Mouse (Mus musculus): ENCODE data around the gene Dennd5a. TPM values are rescaled to one million over a fixed set of nuclear protein-coding genes. Genes with fewer than 3 reads are reported as not detected.

Dennd5a gene
- polyA plus RNA-seq, 1 experiment from 2014 or later, result 30.2 TPM

DNA sequence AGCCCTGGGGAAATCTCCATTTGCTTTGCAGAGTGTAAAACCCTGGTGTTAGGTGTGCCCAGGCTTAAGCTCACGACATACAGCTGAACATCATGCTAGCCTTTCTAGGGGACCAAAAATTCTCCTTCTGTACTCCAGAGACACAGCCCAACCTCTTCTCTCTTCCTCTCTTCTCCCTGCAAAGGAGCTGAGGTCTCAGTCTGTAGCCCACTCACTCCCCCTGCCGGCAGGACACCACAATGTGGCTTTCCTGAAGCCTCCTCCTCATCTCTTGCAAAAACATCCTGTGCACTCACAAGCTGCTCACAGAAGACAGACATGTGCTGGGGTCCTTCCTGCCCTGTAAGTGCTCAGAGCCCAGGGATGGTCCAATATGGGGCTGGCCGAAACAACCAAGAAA is 67.7 kb downstream of the Dennd5a start:
- no peaks in the 10 kb centered on the region for H3K27me3 ChIP-seq (ENCODE audit: low read depth, poor library complexity, severe bottlenecking)
- peaks cover 91% of the 10 kb centered on the region for H3K36me3 ChIP-seq
- no peaks in the 10 kb centered on the region for H3K4me1 ChIP-seq
- no peaks in the 10 kb centered on the region for H3K9me3 ChIP-seq (replicated peaks)
- 34% methylated on average over 3 of the region's 3 CpGs for whole genome bisulfite sequencing
- peak; percentile 71 for DNase-seq (ENCODE audit: low spot score)
- H3K27ac ChIP-seq (replicated peaks), result no peak overlapping the region
- no peak overlapping the region for H3K4me3 ChIP-seq

DNA sequence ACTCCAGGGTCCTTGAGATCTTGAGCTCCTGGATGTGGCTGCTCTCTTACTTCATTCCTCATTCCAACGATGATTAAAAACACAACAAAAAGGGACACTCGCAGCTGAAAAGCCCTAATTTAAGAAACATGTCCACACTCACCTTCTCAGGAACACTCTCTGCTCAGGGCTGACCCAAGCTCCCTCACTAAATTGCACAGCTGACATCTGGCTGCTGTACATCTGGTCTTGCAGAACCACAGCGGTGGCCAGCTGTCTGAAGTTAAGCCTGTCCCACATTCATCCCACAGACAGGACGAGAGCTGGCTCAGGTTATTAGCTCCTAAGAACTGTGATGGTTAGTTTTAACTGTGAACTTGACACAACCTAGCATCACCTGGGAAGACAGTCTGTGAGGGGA is 68.5 kb downstream of the Dennd5a start:
- no peaks in the 10 kb centered on the region for H3K27me3 ChIP-seq (ENCODE audit: low read depth, poor library complexity, severe bottlenecking)
- no peak overlapping the region for H3K27ac ChIP-seq (replicated peaks)
- WGBS, result 91% methylated on average over 4 of the region's 4 CpGs
- no peaks in the 10 kb centered on the region for H3K4me1 ChIP-seq
- H3K4me3 ChIP-seq, result no peak overlapping the region
- H3K36me3 ChIP-seq, result peaks cover 91% of the 10 kb centered on the region
- H3K9me3 ChIP-seq (replicated peaks), result peaks cover 2% of the 10 kb centered on the region; the same call in 1 of the 2 replicates
- no peak for DNase-seq (ENCODE audit: low spot score)

DNA sequence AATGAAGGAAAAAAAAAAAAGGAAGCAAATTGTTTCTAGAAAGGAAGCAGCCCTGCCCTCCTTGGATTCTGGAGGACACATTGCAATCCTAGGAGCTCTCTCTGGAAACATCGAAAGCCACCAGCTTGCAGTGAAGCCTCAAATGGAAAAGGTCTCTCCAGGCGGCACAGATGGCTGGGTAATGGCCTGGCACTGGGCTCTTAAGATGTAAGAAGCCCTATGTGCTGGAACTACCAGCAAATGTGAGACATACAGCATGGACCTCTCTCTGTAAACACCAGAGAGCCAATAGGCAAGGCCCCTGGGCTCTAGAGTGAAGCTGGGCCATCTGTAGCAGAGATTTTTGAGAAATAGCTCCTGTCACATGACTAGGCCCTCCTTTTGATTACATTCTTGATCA is 70.0 kb downstream of the Dennd5a start:
- Histone ChIP-seq H3K4me1 (no peaks in the 10 kb centered on the region), H3K4me3 (no peak overlapping the region), H3K36me3 (peaks cover 82% of the 10 kb centered on the region), H3K27ac (replicated peaks) (no peak overlapping the region), H3K27me3 (ENCODE audit: low read depth, poor library complexity, severe bottlenecking) (no peaks in the 10 kb centered on the region), H3K9me3 (replicated peaks) (peaks cover 4% of the 10 kb centered on the region; the same call in 1 of the 2 replicates)
- 89% methylated on average over 2 of the region's 2 CpGs for WGBS
- no peak for DNase-seq (ENCODE audit: low spot score)

DNA sequence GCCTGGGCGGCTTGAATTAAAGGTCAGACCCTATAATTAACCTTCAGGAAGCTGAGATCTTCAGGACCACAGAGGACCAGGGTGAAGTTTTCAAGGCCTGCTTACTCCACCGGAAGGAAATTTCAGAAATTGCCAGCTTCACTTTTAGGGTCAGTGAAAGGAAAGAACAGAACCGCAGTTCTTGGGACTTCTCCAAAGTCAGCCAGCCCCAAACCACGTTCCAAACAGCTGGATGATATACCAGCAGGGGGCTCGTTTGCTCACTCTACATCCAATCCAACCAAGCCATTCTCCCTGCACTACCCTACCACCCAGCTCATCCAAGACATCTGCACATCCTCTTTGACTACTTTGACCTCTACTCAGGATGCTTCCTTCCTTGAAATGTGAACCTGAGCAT is 71.0 kb downstream of the Dennd5a start:
- no peak for DNase-seq (ENCODE audit: low spot score)
- H3K9me3 ChIP-seq (replicated peaks), result peaks cover 4% of the 10 kb centered on the region; the same call in 1 of the 2 replicates
- H3K27me3 ChIP-seq (ENCODE audit: low read depth, poor library complexity, severe bottlenecking), result no peaks in the 10 kb centered on the region
- H3K4me3 ChIP-seq, result no peak overlapping the region
- 87% methylated on average over 5 of the region's 5 CpGs for WGBS
- no peaks in the 10 kb centered on the region for H3K4me1 ChIP-seq
- H3K36me3 ChIP-seq, result peaks cover 72% of the 10 kb centered on the region
- no peak overlapping the region for H3K27ac ChIP-seq (replicated peaks)

DNA sequence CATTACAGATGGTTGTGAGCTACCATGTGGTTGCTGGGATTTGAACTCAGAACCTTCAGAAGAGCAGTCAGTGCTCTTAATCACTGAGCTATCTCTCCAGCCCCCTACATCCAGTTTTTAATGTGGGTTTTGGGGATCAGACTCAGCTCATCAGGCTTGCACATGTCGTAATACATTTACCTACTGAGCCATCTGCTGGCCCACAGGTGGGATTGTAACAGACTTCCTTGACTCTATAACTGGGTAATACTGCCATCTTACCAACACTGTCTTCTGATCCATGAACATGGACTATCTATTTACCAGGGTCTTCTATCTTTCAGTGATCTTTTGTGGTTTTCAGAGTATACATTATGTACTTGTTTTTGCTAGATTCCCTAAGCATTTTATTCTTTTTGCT is 74.0 kb downstream of the Dennd5a start:
- Histone ChIP-seq H3K36me3 (peaks cover 46% of the 10 kb centered on the region), H3K4me3 (no peak overlapping the region), H3K4me1 (no peaks in the 10 kb centered on the region), H3K27ac (replicated peaks) (no peak overlapping the region), H3K9me3 (replicated peaks) (peaks cover 4% of the 10 kb centered on the region; the same call in 1 of the 2 replicates), H3K27me3 (ENCODE audit: low read depth, poor library complexity, severe bottlenecking) (no peaks in the 10 kb centered on the region)
- no peak for DNase-seq (ENCODE audit: low spot score)
- 91% methylated on average over 1 of the region's 1 CpGs for WGBS

DNA sequence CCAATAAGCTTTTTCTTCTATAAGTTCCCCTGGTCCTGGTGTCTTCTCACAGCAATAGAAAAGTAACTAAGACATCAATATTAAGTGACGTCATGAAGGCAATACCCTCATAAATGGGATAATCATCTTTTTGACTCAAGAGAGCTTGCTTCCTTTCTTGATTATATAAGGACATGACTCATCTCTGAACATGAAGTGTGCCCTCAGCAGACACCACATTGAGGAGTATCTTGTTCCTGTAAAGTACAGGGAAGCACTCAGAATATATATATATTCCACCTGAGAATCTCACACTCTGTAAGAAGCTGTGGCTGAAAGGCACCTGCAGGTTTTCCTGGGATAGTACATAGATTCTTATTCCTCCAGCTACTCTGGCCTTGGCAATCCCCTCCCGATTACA is 77.7 kb downstream of the Dennd5a start:
- Histone ChIP-seq H3K9me3 (replicated peaks) (peaks cover 4% of the 10 kb centered on the region; the same call in 1 of the 2 replicates), H3K27ac (replicated peaks) (no peak overlapping the region), H3K36me3 (peaks cover 14% of the 10 kb centered on the region), H3K4me1 (no peaks in the 10 kb centered on the region), H3K4me3 (no peak overlapping the region), H3K27me3 (ENCODE audit: low read depth, poor library complexity, severe bottlenecking) (no peaks in the 10 kb centered on the region)
- DNase-seq (ENCODE audit: low spot score), result no peak
- 91% methylated on average over 2 of the region's 2 CpGs for WGBS

DNA sequence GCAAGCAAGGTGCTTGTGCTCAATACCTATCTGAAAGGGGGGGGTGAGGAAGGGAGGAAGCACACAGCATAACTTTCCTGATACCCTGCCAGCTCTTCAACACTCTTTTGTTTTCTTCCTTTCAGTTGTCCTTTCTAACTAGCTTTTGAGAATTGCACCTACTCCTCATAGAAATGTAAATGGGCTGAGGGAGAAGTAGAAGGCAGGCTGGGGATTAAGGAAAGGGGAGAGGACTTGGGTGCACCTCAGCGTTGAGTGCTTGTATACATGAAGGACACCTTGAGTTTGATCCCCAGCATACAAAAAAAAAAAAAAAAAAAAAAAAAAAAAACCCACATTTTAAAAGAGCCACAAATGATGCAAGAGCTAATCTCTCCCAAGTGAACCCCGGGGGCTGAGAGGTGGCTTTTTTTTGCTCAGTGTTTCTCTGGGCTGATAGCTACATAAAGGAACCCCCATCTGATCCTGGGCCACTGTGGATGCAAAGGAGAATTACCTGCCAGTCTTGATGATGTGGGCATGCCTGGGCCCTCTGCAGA is 78.6 kb downstream of the Dennd5a start:
- 45% methylated on average over 2 of the region's 2 CpGs for whole genome bisulfite sequencing
- no peak for DNase-seq (ENCODE audit: low spot score)

DNA sequence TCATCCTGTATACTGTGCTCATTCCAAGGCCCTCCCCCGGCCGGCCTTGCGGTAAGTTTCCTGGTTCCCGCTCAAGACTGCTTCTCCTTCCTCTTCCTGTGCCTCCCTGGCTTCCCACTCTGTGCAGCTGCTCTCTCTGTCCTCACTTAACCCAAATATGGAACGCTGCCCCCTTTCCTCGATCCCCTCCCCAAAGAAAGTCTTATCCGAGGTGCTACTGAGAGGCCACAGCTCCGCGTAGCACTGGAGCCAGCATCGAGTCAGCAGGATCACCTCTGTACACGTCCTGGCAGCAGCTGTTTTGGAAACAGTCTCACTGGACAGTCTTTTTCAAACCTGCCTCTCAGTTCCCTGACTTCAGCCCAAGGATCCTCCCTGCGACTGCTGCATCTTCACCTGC is 81.1 kb downstream of the Dennd5a start:
- 70% methylated on average over 12 of the region's 12 CpGs for WGBS
- DNase-seq (ENCODE audit: low spot score), result no peak
- H3K4me1 ChIP-seq, result no peaks in the 10 kb centered on the region
- 0 out of 2 replicates have a peak, but pooled peaks cover 3% of the 10 kb centered on the region for H3K27me3 ChIP-seq (ENCODE audit: low read depth, poor library complexity, severe bottlenecking)
- H3K9me3 ChIP-seq (replicated peaks), result no peaks in the 10 kb centered on the region
- H3K36me3 ChIP-seq, result no peaks in the 10 kb centered on the region
- H3K27ac ChIP-seq (replicated peaks), result 0 out of 2 replicates have a peak overlapping the region, but pooled peaks have one; percentile 42
- H3K4me3 ChIP-seq, result no peak overlapping the region

More for the DNA sequence above, 78.6 kb downstream of the Dennd5a start:
- no peaks in the 10 kb centered on the region for H3K27me3 ChIP-seq (ENCODE audit: low read depth, poor library complexity, severe bottlenecking)
- H3K4me1 ChIP-seq, result no peaks in the 10 kb centered on the region
- H3K9me3 ChIP-seq (replicated peaks), result peaks cover under 1% of the 10 kb centered on the region; the same call in 1 of the 2 replicates
- no peak overlapping the region for H3K4me3 ChIP-seq
- H3K36me3 ChIP-seq, result peaks cover 5% of the 10 kb centered on the region
- H3K27ac ChIP-seq (replicated peaks), result no peak overlapping the region

DNA sequence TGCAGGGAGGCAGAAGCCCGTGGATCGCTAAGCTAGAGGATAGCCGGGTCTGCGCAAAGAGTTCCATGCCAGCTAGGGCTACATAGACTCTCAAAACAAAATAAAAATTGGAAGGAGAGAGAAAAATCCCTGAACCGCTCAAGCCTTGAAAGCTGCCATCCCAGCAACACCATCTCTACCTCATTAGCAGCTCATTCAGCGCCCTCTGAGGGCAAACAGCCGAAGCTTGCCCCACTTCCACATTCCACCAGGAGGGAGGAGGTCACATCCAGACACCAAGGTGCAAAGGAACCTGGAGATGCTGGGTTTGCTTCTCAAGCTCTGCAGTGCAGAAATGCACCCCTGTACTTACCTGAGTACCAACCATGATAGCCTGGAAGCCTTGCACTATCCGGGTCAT is 84.2 kb downstream of the Dennd5a start:
- Histone ChIP-seq H3K9me3 (replicated peaks) (no peaks in the 10 kb centered on the region), H3K4me3 (no peak overlapping the region), H3K27ac (replicated peaks) (no peak overlapping the region), H3K4me1 (no peaks in the 10 kb centered on the region), H3K36me3 (no peaks in the 10 kb centered on the region), H3K27me3 (ENCODE audit: low read depth, poor library complexity, severe bottlenecking) (0 out of 2 replicates have a peak, but pooled peaks cover 3% of the 10 kb centered on the region)
- WGBS, result 77% methylated on average over 8 of the region's 8 CpGs
- no peak for DNase-seq (ENCODE audit: low spot score)

DNA sequence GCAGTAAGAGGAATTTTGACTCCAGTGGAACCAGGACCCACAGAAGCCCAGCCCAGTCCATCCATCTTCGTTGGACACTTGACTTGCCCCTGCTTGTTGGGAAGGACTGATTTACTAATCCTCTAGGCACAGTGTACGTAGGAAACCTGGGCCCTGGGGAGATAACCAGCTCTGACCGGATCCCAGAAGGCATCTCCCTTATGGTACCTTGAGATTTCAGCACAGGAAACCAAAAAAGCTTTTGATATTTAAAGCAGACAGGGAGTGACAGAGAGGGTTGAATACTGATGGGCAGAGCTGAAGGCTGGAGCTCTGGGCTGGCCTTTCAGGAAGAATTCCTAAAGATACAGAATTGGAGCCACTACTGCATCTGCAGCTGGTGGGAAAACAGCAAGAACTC is 84.7 kb downstream of the Dennd5a start:
- H3K9me3 ChIP-seq (replicated peaks), result no peaks in the 10 kb centered on the region
- no peak overlapping the region for H3K4me3 ChIP-seq
- no peak for DNase-seq (ENCODE audit: low spot score)
- no peaks in the 10 kb centered on the region for H3K36me3 ChIP-seq
- no peak overlapping the region for H3K27ac ChIP-seq (replicated peaks)
- H3K27me3 ChIP-seq (ENCODE audit: low read depth, poor library complexity, severe bottlenecking), result 0 out of 2 replicates have a peak, but pooled peaks cover 3% of the 10 kb centered on the region
- H3K4me1 ChIP-seq, result no peaks in the 10 kb centered on the region
- 71% methylated on average over 3 of the region's 3 CpGs for WGBS

DNA sequence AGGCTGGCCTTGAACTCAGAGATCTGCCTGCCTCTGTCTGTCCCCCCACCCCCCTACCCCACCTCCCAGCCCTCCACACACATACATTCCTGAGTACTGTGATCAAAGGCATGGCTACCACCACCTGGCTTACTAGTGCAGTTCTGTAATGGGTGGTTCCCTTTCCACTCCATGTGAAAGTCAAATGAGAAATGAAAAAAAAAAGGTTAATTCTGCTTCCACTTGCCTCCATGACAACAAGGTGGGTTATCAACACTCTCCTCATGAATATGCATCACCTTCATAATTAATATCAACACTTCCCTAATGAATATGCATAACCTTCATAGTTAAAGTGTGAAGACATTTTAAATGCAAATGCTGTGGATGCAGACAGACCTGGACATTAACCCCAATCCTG is 85.2 kb downstream of the Dennd5a start:
- 0 out of 2 replicates have a peak, but pooled peaks cover 3% of the 10 kb centered on the region for H3K27me3 ChIP-seq (ENCODE audit: low read depth, poor library complexity, severe bottlenecking)
- H3K36me3 ChIP-seq, result no peaks in the 10 kb centered on the region
- DNase-seq (ENCODE audit: low spot score), result no peak
- H3K4me3 ChIP-seq, result no peak overlapping the region
- H3K27ac ChIP-seq (replicated peaks), result no peak overlapping the region
- H3K4me1 ChIP-seq, result no peaks in the 10 kb centered on the region
- no peaks in the 10 kb centered on the region for H3K9me3 ChIP-seq (replicated peaks)

DNA sequence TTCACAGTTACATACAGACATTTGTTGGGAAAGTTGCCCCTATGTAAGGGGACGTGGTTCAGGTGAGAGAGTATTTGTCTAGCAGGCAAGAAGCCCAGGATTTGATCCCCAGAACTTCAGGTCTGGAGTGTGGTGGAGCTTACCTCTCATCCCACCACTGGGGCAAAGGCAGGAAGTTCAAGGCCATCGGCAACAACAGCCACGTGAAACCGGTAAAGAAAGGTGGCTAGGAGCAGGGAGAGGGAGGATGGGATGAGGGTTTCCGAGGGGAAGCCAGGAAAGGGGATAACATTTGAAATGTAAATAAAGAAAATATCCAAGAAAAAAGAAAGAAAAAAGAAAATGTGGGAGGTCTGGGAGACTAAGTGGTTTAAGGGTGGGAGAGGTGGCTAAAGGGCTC is 87.1 kb downstream of the Dennd5a start:
- Histone ChIP-seq H3K9me3 (replicated peaks) (no peaks in the 10 kb centered on the region), H3K27me3 (ENCODE audit: low read depth, poor library complexity, severe bottlenecking) (peaks cover 14% of the 10 kb centered on the region), H3K27ac (replicated peaks) (no peak overlapping the region), H3K4me3 (no peak overlapping the region), H3K36me3 (no peaks in the 10 kb centered on the region), H3K4me1 (peaks cover 5% of the 10 kb centered on the region)
- WGBS, result 64% methylated on average over 5 of the region's 5 CpGs
- DNase-seq (ENCODE audit: low spot score), result no peak

DNA sequence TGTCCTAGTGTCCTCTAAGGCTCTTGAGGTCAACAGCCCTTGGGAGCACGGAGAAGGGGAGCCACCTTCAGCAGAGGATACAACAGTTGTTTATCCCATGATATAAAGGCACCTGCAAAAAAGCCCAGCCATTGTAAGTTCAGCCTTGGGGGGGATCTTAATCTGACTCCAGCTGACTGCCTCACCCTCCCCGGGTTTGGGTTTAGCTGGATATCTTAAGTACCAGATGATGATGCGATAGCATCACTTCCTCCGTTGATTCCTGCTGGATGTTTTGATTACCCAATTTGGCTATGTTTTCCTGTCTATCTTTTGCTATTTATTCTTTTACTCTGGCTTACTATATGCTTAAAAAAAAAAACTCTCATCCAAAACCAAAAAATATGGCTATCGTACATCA is 89.0 kb downstream of the Dennd5a start:
- peaks cover 25% of the 10 kb centered on the region for H3K4me1 ChIP-seq
- peaks cover 32% of the 10 kb centered on the region for H3K27me3 ChIP-seq (ENCODE audit: low read depth, poor library complexity, severe bottlenecking)
- H3K4me3 ChIP-seq, result no peak overlapping the region
- H3K9me3 ChIP-seq (replicated peaks), result no peaks in the 10 kb centered on the region
- 87% methylated on average over 5 of the region's 5 CpGs for WGBS
- no peak for DNase-seq (ENCODE audit: low spot score)
- no peaks in the 10 kb centered on the region for H3K36me3 ChIP-seq
- no peak overlapping the region for H3K27ac ChIP-seq (replicated peaks)

DNA sequence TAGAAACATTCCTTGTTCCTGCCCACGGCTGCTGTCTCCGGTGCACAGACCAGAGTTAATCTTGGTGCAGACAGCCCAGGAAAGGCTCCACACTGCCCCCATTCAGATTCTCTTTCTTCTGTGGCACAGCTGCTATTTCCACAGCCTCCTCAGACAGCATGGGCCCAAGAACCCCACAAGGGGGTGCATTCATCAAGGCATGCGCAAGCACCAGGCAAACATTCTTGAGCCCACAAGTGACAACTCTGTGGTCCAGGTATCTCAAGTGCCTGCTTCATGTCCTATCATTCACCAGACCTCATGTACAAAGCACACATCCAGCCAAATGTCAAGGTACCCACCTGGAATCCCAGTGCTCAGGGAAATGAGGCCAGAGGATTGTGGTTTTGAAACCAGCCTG is 91.8 kb downstream of the Dennd5a start:
- peaks cover 52% of the 10 kb centered on the region for H3K4me1 ChIP-seq

More for the DNA sequence above, 91.8 kb downstream of the Dennd5a start:
- 19% methylated on average over 3 of the region's 3 CpGs for WGBS
- Histone ChIP-seq H3K27ac (replicated peaks) (no peak overlapping the region), H3K27me3 (ENCODE audit: low read depth, poor library complexity, severe bottlenecking) (peaks cover 57% of the 10 kb centered on the region), H3K9me3 (replicated peaks) (no peaks in the 10 kb centered on the region), H3K4me3 (no peak overlapping the region), H3K36me3 (no peaks in the 10 kb centered on the region)
- peak; percentile 25 for DNase-seq (ENCODE audit: low spot score)

Measured in midbrain, embryonic 10.5 days (tissue).